Mouse (Mus musculus): ENCODE measurements around the gene Tmcc3.

Tmcc3 gene

GRCm38 (mm10) chr10:94371293-94371692 is 59.5 kb downstream of the Tmcc3 start:
- no peak for DNase-seq (ENCODE audit: low spot score)

- no peak for DNase-seq (ENCODE audit: low spot score)
Measured at GRCm38 (mm10) chr10:94376941-94377340, 65.2 kb downstream of the Tmcc3 start.

- DNase-seq (ENCODE audit: low spot score) = no peak
Measured at GRCm38 (mm10) chr10:94377844-94378243, 66.1 kb downstream of the Tmcc3 start.

- peak; percentile 15 for DNase-seq (ENCODE audit: low spot score)
Measured at GRCm38 (mm10) chr10:94378383-94378782, 66.6 kb downstream of the Tmcc3 start.

- DNase-seq (ENCODE audit: low spot score) = no peak
Measured at GRCm38 (mm10) chr10:94380082-94380481, 68.3 kb downstream of the Tmcc3 start.

GRCm38 (mm10) chr10:94380662-94381392 is 69.1 kb downstream of the Tmcc3 start:
- no peak for DNase-seq (ENCODE audit: low spot score)

GRCm38 (mm10) chr10:94381393-94381740 is 69.6 kb downstream of the Tmcc3 start:
- DNase-seq (ENCODE audit: low spot score) = no peak

- no peak for DNase-seq (ENCODE audit: low spot score)
Measured at GRCm38 (mm10) chr10:94382618-94383017, 70.9 kb downstream of the Tmcc3 start.

GRCm38 (mm10) chr10:94383565-94383964 is 71.8 kb downstream of the Tmcc3 start:
- no peak for DNase-seq (ENCODE audit: low spot score)

- DNase-seq (ENCODE audit: low spot score) = no peak
Measured at GRCm38 (mm10) chr10:94389219-94389618, 77.5 kb downstream of the Tmcc3 start.

GRCm38 (mm10) chr10:94391049-94391448 is 79.3 kb downstream of the Tmcc3 start:
- no peak for DNase-seq (ENCODE audit: low spot score)

GRCm38 (mm10) chr10:94394286-94394685 is 82.5 kb downstream of the Tmcc3 start:
- DNase-seq (ENCODE audit: low spot score) = no peak

- DNase-seq (ENCODE audit: low spot score) = no peak
Measured at GRCm38 (mm10) chr10:94397833-94398596, 86.3 kb downstream of the Tmcc3 start.

- DNase-seq (ENCODE audit: low spot score) = no peak
Measured at GRCm38 (mm10) chr10:94400895-94401294, 89.1 kb downstream of the Tmcc3 start.

- no peak for DNase-seq (ENCODE audit: low spot score)
Measured at GRCm38 (mm10) chr10:94405456-94405855, 93.7 kb downstream of the Tmcc3 start.

- DNase-seq (ENCODE audit: low spot score) = no peak
Measured at GRCm38 (mm10) chr10:94406821-94407220, 95.1 kb downstream of the Tmcc3 start.

GRCm38 (mm10) chr10:94408356-94409146 is 96.8 kb downstream of the Tmcc3 start:
- DNase-seq (ENCODE audit: low spot score) = peak; percentile 40

- DNase-seq (ENCODE audit: low spot score) = no peak
Measured at GRCm38 (mm10) chr10:94409661-94410060, 97.9 kb downstream of the Tmcc3 start.

GRCm38 (mm10) chr10:94411594-94411993 is 99.8 kb downstream of the Tmcc3 start:
- no peak for DNase-seq (ENCODE audit: low spot score)

GRCm38 (mm10) chr10:94413770-94414651 is 102.3 kb downstream of the Tmcc3 start:
- no peak for DNase-seq (ENCODE audit: low spot score)

- DNase-seq (ENCODE audit: low spot score) = no peak
Measured at GRCm38 (mm10) chr10:94415950-94416844, 104.4 kb downstream of the Tmcc3 start.
